Mouse (Mus musculus) heart, adult 2 months (tissue): ENCODE results near the gene D430041D05Rik. TPM values are rescaled to one million over a fixed set of nuclear protein-coding genes. Genes with fewer than 3 reads are reported as not detected.

Experiments
- DNase-seq, 2 experiments: peaks; one replicate each; pipeline ENCODE4 v3.0.0; 2021
- H3K27ac ChIP-seq: fragments of 200-600 bp; 2 replicates; pipeline ENCODE4 v1.8.1; 2022
- H3K27me3 ChIP-seq: fragments of 200-500 bp; 2 replicates; pipeline ENCODE4 v1.6.1; 2012; ENCODE audit warnings: mild to moderate bottlenecking, low read length, inconsistent platforms, mixed read lengths; ENCODE audit not compliant: control insufficient read depth, insufficient read depth
- H3K36me3 ChIP-seq: fragments of 200-500 bp; 2 replicates; pipeline ENCODE4 v1.6.1; 2012; ENCODE audit warnings: low read length, inconsistent platforms; ENCODE audit not compliant: control insufficient read depth, insufficient read depth
- H3K4me1 ChIP-seq: fragments of 200-500 bp; 2 replicates; pipeline ENCODE4 v1.6.1; 2011; ENCODE audit warnings: low read length; ENCODE audit not compliant: control insufficient read depth, insufficient read depth
- H3K4me3 ChIP-seq: fragments of 200-600 bp; 2 replicates; pipeline ENCODE4 v1.8.1; 2022
- H3K79me2 ChIP-seq: fragments of 200-500 bp; replicated peaks from 2 replicates; pipeline ENCODE4 v1.6.1; 2012; ENCODE audit warnings: mild to moderate bottlenecking, inconsistent platforms, low read length, moderate library complexity, mixed read lengths; ENCODE audit not compliant: control insufficient read depth, insufficient read depth
- H3K9ac ChIP-seq: fragments of 200-500 bp; 2 replicates; pipeline ENCODE4 v1.6.1; 2012; ENCODE audit warnings: low read depth, mild to moderate bottlenecking, control low read depth, inconsistent platforms, low read length, mixed read lengths
- CTCF ChIP-seq: fragments of 200-600 bp; IDR thresholded peaks from 2 replicates; pipeline ENCODE4 v1.8.1; 2022; ENCODE audit warnings: antibody characterized with exemption, mild to moderate bottlenecking, moderate library complexity
- EP300 ChIP-seq: fragments of 200-500 bp; IDR thresholded peaks from 2 replicates; pipeline ENCODE4 v1.6.1; 2011; ENCODE audit warnings: low read depth, low read length, control low read depth; ENCODE audit not compliant: insufficient read depth
- POLR2A ChIP-seq: fragments of 200-500 bp; IDR thresholded peaks from 2 replicates; pipeline ENCODE4 v1.6.1; 2011; ENCODE audit warnings: mild to moderate bottlenecking, low read depth, low read length, control low read depth; ENCODE audit not compliant: insufficient read depth
- WGBS: fragments of 180-500 bp; shearing (Covaris S2); methylation state at CpG from one replicate; pipeline ENCODE4 v1.1.7; 2018; 5-methylcytosine and 5-hydroxymethylcytosine counted together
- intact Hi-C: fragments of 180-260 bp; cut with DNase I; formaldehyde crosslinking; loops from one replicate; pipeline ENCODE4 v1.15.1; 2025
- polyA plus RNA-seq: library from polyadenylated mRNA; depleted of rRNA; stranded (reverse); fragments of >200 nt; gene quantifications from 2 replicates; pipeline ENCODE4 v1.2.3, GENCODE M21; 2012
- total RNA-seq, 2 experiments: library from RNA; stranded (reverse); gene quantifications; 2 replicates each; pipeline ENCODE4 v1.2.3; 2021

The D430041D05Rik gene
- total and polyA plus RNA-seq, 3 experiments, result 0.02 to 0.08 (median 0.05) TPM

GRCm38 (mm10) chr2:104197281-104197680, 213.5 kb downstream of the D430041D05Rik start:
- TF ChIP-seq POLR2A, result no peak
- TF ChIP-seq EP300, result no peak
- no peak for TF ChIP-seq CTCF
- H3K4me3 ChIP-seq, result no peak overlapping the region
- no peak overlapping the region for H3K9ac ChIP-seq
- no peak for DNase-seq
- no peaks in the 10 kb centered on the region for H3K27me3 ChIP-seq
- H3K4me1 ChIP-seq, result no peaks in the 10 kb centered on the region
- 45% methylated on average over 3 of the region's 3 CpGs for WGBS
- H3K27ac ChIP-seq, result no peak overlapping the region
- intact Hi-C loops, result no loop called here
- no peaks in the 10 kb centered on the region for H3K36me3 ChIP-seq
- H3K79me2 ChIP-seq, result no peaks in the 10 kb centered on the region

- intact Hi-C loops, result no loop called here
- Histone ChIP-seq H3K27me3 (no peaks in the 10 kb centered on the region), H3K4me1 (no peaks in the 10 kb centered on the region), H3K4me3 (no peak overlapping the region), H3K36me3 (no peaks in the 10 kb centered on the region), H3K79me2 (no peaks in the 10 kb centered on the region), H3K9ac (no peak overlapping the region), H3K27ac (no peak overlapping the region)
- TF ChIP-seq EP300 (no peak), CTCF (no peak), POLR2A (no peak)
- no peak for DNase-seq
- 88% methylated on average over 18 of the region's 18 CpGs for WGBS
These were observed 218.2 kb downstream of the D430041D05Rik start for GRCm38 (mm10) chr2:104192401-104193141.

- Histone ChIP-seq H3K9ac (no peak overlapping the region), H3K4me3 (no peak overlapping the region), H3K4me1 (no peaks in the 10 kb centered on the region), H3K79me2 (no peaks in the 10 kb centered on the region), H3K27me3 (no peaks in the 10 kb centered on the region), H3K27ac (no peak overlapping the region), H3K36me3 (no peaks in the 10 kb centered on the region)
- DNase-seq, result no peak
- WGBS, result 62% methylated on average over 2 of the region's 2 CpGs
- no peak for TF ChIP-seq EP300
- no peak for TF ChIP-seq CTCF
- TF ChIP-seq POLR2A, result no peak
- intact Hi-C loops, result no loop called here
These were observed 219.1 kb downstream of the D430041D05Rik start for GRCm38 (mm10) chr2:104191723-104192122.

- no peak for DNase-seq
- no peak overlapping the region for H3K9ac ChIP-seq
- no peaks in the 10 kb centered on the region for H3K36me3 ChIP-seq
- intact Hi-C loops, result no loop called here
- no peaks in the 10 kb centered on the region for H3K4me1 ChIP-seq
- no peak overlapping the region for H3K4me3 ChIP-seq
- no peak for TF ChIP-seq EP300
- 71% methylated on average over 2 of the region's 2 CpGs for WGBS
- H3K27ac ChIP-seq, result no peak overlapping the region
- no peaks in the 10 kb centered on the region for H3K79me2 ChIP-seq
- no peaks in the 10 kb centered on the region for H3K27me3 ChIP-seq
These were observed 222.0 kb downstream of the D430041D05Rik start for GRCm38 (mm10) chr2:104188859-104189258.

GRCm38 (mm10) chr2:104187073-104187472, 223.7 kb downstream of the D430041D05Rik start:
- no peak overlapping the region for H3K27ac ChIP-seq
- H3K36me3 ChIP-seq, result no peaks in the 10 kb centered on the region
- no peaks in the 10 kb centered on the region for H3K27me3 ChIP-seq
- DNase-seq, result no peak
- TF ChIP-seq CTCF (no peak), POLR2A (no peak), EP300 (no peak)
- no peak overlapping the region for H3K9ac ChIP-seq
- H3K4me3 ChIP-seq, result no peak overlapping the region
- intact Hi-C loops, result no loop called here
- 41% methylated on average over 3 of the region's 3 CpGs for WGBS
- H3K4me1 ChIP-seq, result no peaks in the 10 kb centered on the region
- H3K79me2 ChIP-seq, result no peaks in the 10 kb centered on the region

GRCm38 (mm10) chr2:104185616-104186015, 225.2 kb downstream of the D430041D05Rik start:
- H3K9ac ChIP-seq, result no peak overlapping the region
- WGBS, result 86% methylated on average over 5 of the region's 5 CpGs
- no peak overlapping the region for H3K4me3 ChIP-seq
- no peaks in the 10 kb centered on the region for H3K36me3 ChIP-seq
- no peak overlapping the region for H3K27ac ChIP-seq
- no peaks in the 10 kb centered on the region for H3K4me1 ChIP-seq
- H3K27me3 ChIP-seq, result no peaks in the 10 kb centered on the region
- DNase-seq, result no peak
- intact Hi-C loops, result no loop called here
- no peak for TF ChIP-seq EP300
- no peak for TF ChIP-seq POLR2A
- no peak for TF ChIP-seq CTCF
- H3K79me2 ChIP-seq, result no peaks in the 10 kb centered on the region
